Mouse (Mus musculus): ENCODE data around the gene Erc2. TPM values are rescaled to one million over a fixed set of nuclear protein-coding genes. Genes with fewer than 3 reads are reported as not detected.

The Erc2 gene
- polyA plus RNA-seq, 1 experiment from 2014 or later: 8.1 TPM

GRCm38 (mm10) chr14:28359502-28359901, 737.3 kb downstream of the Erc2 start:
- Histone ChIP-seq H3K9ac (replicated peaks) (no peak overlapping the region), H3K4me3 (replicated peaks) (no peak overlapping the region), H3K4me2 (no peak overlapping the region), H3K36me3 (no peaks in the 10 kb centered on the region), H3K27me3 (no peaks in the 10 kb centered on the region), H3K27ac (no peak overlapping the region), H3K4me1 (replicated peaks) (peaks cover 19% of the 10 kb centered on the region), H3K9me3 (no peaks in the 10 kb centered on the region)
- no peak for ATAC-seq (ENCODE audit: insufficient number of reproducible peaks, insufficient read depth, low FRiP score, low TSS enrichment, low read depth)
- 81% methylated on average over 4 of the region's 4 CpGs for WGBS

- Histone ChIP-seq H3K4me3 (replicated peaks) (no peak overlapping the region), H3K4me1 (replicated peaks) (peaks cover 19% of the 10 kb centered on the region), H3K4me2 (no peak overlapping the region), H3K27ac (no peak overlapping the region), H3K9ac (replicated peaks) (no peak overlapping the region), H3K27me3 (no peaks in the 10 kb centered on the region), H3K36me3 (no peaks in the 10 kb centered on the region), H3K9me3 (no peaks in the 10 kb centered on the region)
- WGBS: 89% methylated on average over 4 of the region's 4 CpGs
- no peak for ATAC-seq (ENCODE audit: insufficient number of reproducible peaks, insufficient read depth, low FRiP score, low TSS enrichment, low read depth)
Observed at GRCm38 (mm10) chr14:28359983-28360382, 737.8 kb downstream of the Erc2 start.

- peaks cover 10% of the 10 kb centered on the region; the same call in 1 of the 2 replicates for H3K4me1 ChIP-seq (replicated peaks)
- no peak overlapping the region for H3K4me2 ChIP-seq
- no peak for ATAC-seq (ENCODE audit: insufficient number of reproducible peaks, insufficient read depth, low FRiP score, low TSS enrichment, low read depth)
- H3K9ac ChIP-seq (replicated peaks): no peak overlapping the region
- H3K36me3 ChIP-seq: no peaks in the 10 kb centered on the region
- no peaks in the 10 kb centered on the region for H3K27me3 ChIP-seq
- no peaks in the 10 kb centered on the region for H3K9me3 ChIP-seq
- H3K4me3 ChIP-seq (replicated peaks): no peak overlapping the region
- 28% methylated on average over 4 of the region's 4 CpGs for WGBS
- no peak overlapping the region for H3K27ac ChIP-seq
Observed at GRCm38 (mm10) chr14:28362336-28362735, 740.1 kb downstream of the Erc2 start.

GRCm38 (mm10) chr14:28370713-28371112, 748.5 kb downstream of the Erc2 start:
- 23% methylated on average over 8 of the region's 8 CpGs for WGBS
- H3K27me3 ChIP-seq: peaks cover 4% of the 10 kb centered on the region; the same call in 1 of the 2 replicates
- H3K27ac ChIP-seq: no peak overlapping the region
- H3K9me3 ChIP-seq: no peaks in the 10 kb centered on the region
- H3K4me1 ChIP-seq (replicated peaks): peaks cover 48% of the 10 kb centered on the region
- no peaks in the 10 kb centered on the region for H3K36me3 ChIP-seq
- no peak overlapping the region for H3K4me3 ChIP-seq (replicated peaks)
- H3K9ac ChIP-seq (replicated peaks): no peak overlapping the region
- no peak for ATAC-seq (ENCODE audit: insufficient number of reproducible peaks, insufficient read depth, low FRiP score, low TSS enrichment, low read depth)
- H3K4me2 ChIP-seq: no peak overlapping the region

- peaks cover 57% of the 10 kb centered on the region for H3K4me1 ChIP-seq (replicated peaks)
- H3K27me3 ChIP-seq: peaks cover 4% of the 10 kb centered on the region; the same call in 1 of the 2 replicates
Observed at GRCm38 (mm10) chr14:28371651-28372050, 749.4 kb downstream of the Erc2 start.

GRCm38 (mm10) chr14:28375642-28376091, 753.4 kb downstream of the Erc2 start:
- no peaks in the 10 kb centered on the region for H3K9me3 ChIP-seq
- no peak overlapping the region for H3K9ac ChIP-seq (replicated peaks)
- 7% methylated on average over 10 of the region's 10 CpGs for WGBS
- H3K36me3 ChIP-seq: no peaks in the 10 kb centered on the region
- peaks cover 58% of the 10 kb centered on the region for H3K4me1 ChIP-seq (replicated peaks)
- H3K27ac ChIP-seq: peak overlapping the region; percentile 80
- H3K4me3 ChIP-seq (replicated peaks): no peak overlapping the region
- peaks cover 4% of the 10 kb centered on the region; the same call in 1 of the 2 replicates for H3K27me3 ChIP-seq
- no peak for ATAC-seq (ENCODE audit: insufficient number of reproducible peaks, insufficient read depth, low FRiP score, low TSS enrichment, low read depth)
- peak overlapping the region; percentile 38 for H3K4me2 ChIP-seq

More at GRCm38 (mm10) chr14:28371651-28372050, 749.4 kb downstream of the Erc2 start:
- Histone ChIP-seq H3K4me3 (replicated peaks) (no peak overlapping the region), H3K4me2 (no peak overlapping the region), H3K9ac (replicated peaks) (no peak overlapping the region), H3K9me3 (no peaks in the 10 kb centered on the region), H3K27ac (peak overlapping the region; percentile 9; the same call in 1 of the 2 replicates), H3K36me3 (no peaks in the 10 kb centered on the region)
- 44% methylated on average over 10 of the region's 10 CpGs for WGBS
- no peak for ATAC-seq (ENCODE audit: insufficient number of reproducible peaks, insufficient read depth, low FRiP score, low TSS enrichment, low read depth)

GRCm38 (mm10) chr14:28376208-28376805, 754.1 kb downstream of the Erc2 start:
- ATAC-seq (ENCODE audit: insufficient number of reproducible peaks, insufficient read depth, low FRiP score, low TSS enrichment, low read depth): no peak
- Histone ChIP-seq H3K27me3 (peaks cover 2% of the 10 kb centered on the region; the same call in 1 of the 2 replicates), H3K27ac (peak overlapping the region; percentile 80)

GRCm38 (mm10) chr14:28377519-28377918, 755.3 kb downstream of the Erc2 start:
- Histone ChIP-seq H3K9me3 (no peaks in the 10 kb centered on the region), H3K27ac (no peak overlapping the region), H3K9ac (replicated peaks) (no peak overlapping the region), H3K4me2 (no peak overlapping the region), H3K4me1 (replicated peaks) (peaks cover 54% of the 10 kb centered on the region), H3K4me3 (replicated peaks) (no peak overlapping the region), H3K27me3 (no peaks in the 10 kb centered on the region), H3K36me3 (no peaks in the 10 kb centered on the region)
- no peak for ATAC-seq (ENCODE audit: insufficient number of reproducible peaks, insufficient read depth, low FRiP score, low TSS enrichment, low read depth)
- 76% methylated on average over 3 of the region's 3 CpGs for WGBS

More at GRCm38 (mm10) chr14:28376208-28376805, 754.1 kb downstream of the Erc2 start:
- peaks cover 56% of the 10 kb centered on the region for H3K4me1 ChIP-seq (replicated peaks)
- WGBS: 31% methylated on average over 9 of the region's 9 CpGs
- H3K9ac ChIP-seq (replicated peaks): no peak overlapping the region
- H3K4me2 ChIP-seq: 0 out of 2 replicates have a peak overlapping the region, but pooled peaks have one; percentile 38
- no peaks in the 10 kb centered on the region for H3K36me3 ChIP-seq
- no peaks in the 10 kb centered on the region for H3K9me3 ChIP-seq
- no peak overlapping the region for H3K4me3 ChIP-seq (replicated peaks)

- Histone ChIP-seq H3K27ac (no peak overlapping the region), H3K4me3 (replicated peaks) (no peak overlapping the region), H3K4me2 (no peak overlapping the region), H3K4me1 (replicated peaks) (peaks cover 36% of the 10 kb centered on the region), H3K9me3 (no peaks in the 10 kb centered on the region), H3K36me3 (no peaks in the 10 kb centered on the region), H3K9ac (replicated peaks) (no peak overlapping the region), H3K27me3 (no peaks in the 10 kb centered on the region; the same call in 1 of the 2 replicates)
- no peak for ATAC-seq (ENCODE audit: insufficient number of reproducible peaks, insufficient read depth, low FRiP score, low TSS enrichment, low read depth)
- WGBS: 87% methylated on average over 3 of the region's 3 CpGs
Observed at GRCm38 (mm10) chr14:28380129-28380528, 757.9 kb downstream of the Erc2 start.

GRCm38 (mm10) chr14:28381801-28382550, 759.7 kb downstream of the Erc2 start:
- Histone ChIP-seq H3K4me3 (replicated peaks) (no peak overlapping the region), H3K4me1 (replicated peaks) (peaks cover 17% of the 10 kb centered on the region), H3K27me3 (no peaks in the 10 kb centered on the region; the same call in 1 of the 2 replicates), H3K4me2 (peak overlapping the region; percentile 9; the same call in 1 of the 2 replicates), H3K27ac (no peak overlapping the region), H3K9ac (replicated peaks) (no peak overlapping the region), H3K36me3 (no peaks in the 10 kb centered on the region), H3K9me3 (no peaks in the 10 kb centered on the region)
- 46% methylated on average over 14 of the region's 14 CpGs for WGBS
- ATAC-seq (ENCODE audit: insufficient number of reproducible peaks, insufficient read depth, low FRiP score, low TSS enrichment, low read depth): no peak

GRCm38 (mm10) chr14:28386815-28387607, 764.8 kb downstream of the Erc2 start:
- no peaks in the 10 kb centered on the region for H3K9me3 ChIP-seq
- 77% methylated on average over 3 of the region's 3 CpGs for WGBS
- no peak overlapping the region for H3K4me3 ChIP-seq (replicated peaks)
- no peak for ATAC-seq (ENCODE audit: insufficient number of reproducible peaks, insufficient read depth, low FRiP score, low TSS enrichment, low read depth)
- H3K27me3 ChIP-seq: no peaks in the 10 kb centered on the region; the same call in 1 of the 2 replicates
- H3K4me2 ChIP-seq: no peak overlapping the region
- H3K36me3 ChIP-seq: no peaks in the 10 kb centered on the region
- H3K27ac ChIP-seq: no peak overlapping the region
- no peak overlapping the region for H3K9ac ChIP-seq (replicated peaks)
- peaks cover 7% of the 10 kb centered on the region for H3K4me1 ChIP-seq (replicated peaks)
